Mouse (Mus musculus): ENCODE results near the gene Racgap1. TPM values are rescaled to one million over a fixed set of nuclear protein-coding genes. Genes with fewer than 3 reads are reported as not detected.

Gene Racgap1
- polyA plus RNA-seq (2017; shearing (Covaris generic)): 21.3 TPM

GRCm38 (mm10) chr15:99651163-99651872 lies at the start of gene Racgap1:
Racgap1 (minus strand) TSS chr15:99651656.

GRCm38 (mm10) chr15:99670154-99670821 lies 18.8 kb upstream of the Racgap1 start, which contains the start of gene Asic1:
Asic1 (plus strand) TSS chr15:99670368.

GRCm38 (mm10) chr15:99600986-99601822 lies 50.3 kb downstream of the Racgap1 start, which contains the start of gene Aqp6:
Aqp6 (plus strand) TSS chr15:99601400.

GRCm38 (mm10) chr15:99590429-99591084 lies 60.9 kb downstream of the Racgap1 start, which contains the start of gene Aqp5:
Aqp5 (plus strand) TSS chr15:99590782.

GRCm38 (mm10) chr15:99578802-99579485 lies 72.5 kb downstream of the Racgap1 start, which contains the start of gene Aqp2:
Aqp2 (plus strand) TSS chr15:99579055.

Other genes starting within 250 kb of the Racgap1 start
- 16.1 TPM for gene Nckap5l, start 193.9 kb downstream of the Racgap1 start, polyA plus RNA-seq (2017; shearing (Covaris generic))
- 30.7 TPM for gene Bcdin3d, start 176.9 kb downstream of the Racgap1 start, polyA plus RNA-seq (2017; shearing (Covaris generic))
- gene Faim2, start 123.5 kb downstream of the Racgap1 start, polyA plus RNA-seq (2017; shearing (Covaris generic)): 0.13 TPM
- gene Aqp2, start 72.6 kb downstream of the Racgap1 start, polyA plus RNA-seq (2017; shearing (Covaris generic)): not detected
- gene Aqp5, start 60.9 kb downstream of the Racgap1 start, polyA plus RNA-seq (2017; shearing (Covaris generic)): not detected
- not detected for gene Aqp6, start 50.3 kb downstream of the Racgap1 start, polyA plus RNA-seq (2017; shearing (Covaris generic))
- gene Asic1, start 18.7 kb upstream of the Racgap1 start, polyA plus RNA-seq (2017; shearing (Covaris generic)): 1.0 TPM
- gene Smarcd1, start 50.5 kb upstream of the Racgap1 start, polyA plus RNA-seq (2017; shearing (Covaris generic)): 36.9 TPM
- gene Gm17349, start 53.8 kb upstream of the Racgap1 start, polyA plus RNA-seq (2017; shearing (Covaris generic)): not detected
- gene Gpd1, start 65.9 kb upstream of the Racgap1 start, polyA plus RNA-seq (2017; shearing (Covaris generic)): 0.06 TPM
- 162 TPM for gene Cox14, start 74.0 kb upstream of the Racgap1 start, polyA plus RNA-seq (2017; shearing (Covaris generic))
- gene Cers5, start 121.2 kb upstream of the Racgap1 start, polyA plus RNA-seq (2017; shearing (Covaris generic)): 85.7 TPM
- gene Lima1, start 223.8 kb upstream of the Racgap1 start, polyA plus RNA-seq (2017; shearing (Covaris generic)): 1.6 TPM